Mouse (Mus musculus): ENCODE measurements around the gene Kctd11. TPM values are rescaled to one million over a fixed set of nuclear protein-coding genes. Genes with fewer than 3 reads are reported as not detected.
A peak's percentile ranks its signal among the peaks of the same experiment; 100 is the strongest.

Kctd11 gene
- total RNA-seq, 1 experiment, result 5.4 TPM

GRCm38 (mm10) chr11:69846198-69846680 lies 35.0 kb downstream of the Kctd11 start, which contains the start of gene Plscr3:
Gene Plscr3 (plus strand): TSS chr11:69846376.
- no peaks in the 10 kb centered on the region for H3K9me3 ChIP-seq (ENCODE audit: control insufficient read depth, insufficient read depth, low read depth, low read length)
- TF ChIP-seq MAFK (IDR thresholded peaks at IDR 0.05; ENCODE audit: insufficient read depth, low read depth, low read length) (peak; percentile 57; the same call in 1 of the 2 replicates), HCFC1 (IDR thresholded peaks at IDR 0.05; ENCODE audit: borderline replicate concordance, insufficient read depth, low read length) (0 out of 2 replicates have a peak, but pooled peaks have one; percentile 11), ZC3H11A (IDR thresholded peaks at IDR 0.05; ENCODE audit: borderline replicate concordance, low read depth, low read length) (no peak), ZNF384 (IDR thresholded peaks at IDR 0.05; ENCODE audit: low read depth, low read length) (no peak), CHD2 (IDR thresholded peaks at IDR 0.05; ENCODE audit: low read depth, low read length) (no peak)
- peak; percentile 86 for DNase-seq (ENCODE audit: low read depth, low spot score)
- H3K9ac ChIP-seq (ENCODE audit: insufficient read depth, low read depth, low read length, poor library complexity, severe bottlenecking), result peak within 1 kb of the TSS; percentile 82
- peaks cover 7% of the 10 kb centered on the region; the same call in 1 of the 2 replicates for H3K36me3 ChIP-seq (ENCODE audit: control insufficient read depth, insufficient read depth, low read length, poor library complexity, severe bottlenecking)
- peaks cover 0 to 6% of the 10 kb centered on the region in 2 experiments; a peak in 2 of 4 replicates for H3K4me1 ChIP-seq (ENCODE audit: control insufficient read depth in 2 of 2, insufficient read depth in 2 of 2, low read length in 2 of 2, poor library complexity in 1 of 2)
- in situ Hi-C loops (cut with MboI; ENCODE audit: low sequenced_read_pairs in 2 of 2, unreplicated experiment in 2 of 2), result no loop called here
- H3K4me3 ChIP-seq (ENCODE audit: insufficient read depth in 1 of 2, low read depth in 1 of 2, low read length in 2 of 2, poor library complexity in 1 of 2, severe bottlenecking in 1 of 2), result peak within 1 kb of the TSS; percentile 74 to 86
- H3K27ac ChIP-seq (ENCODE audit: insufficient read depth, low read depth, low read length, poor library complexity, severe bottlenecking), result peak within 1 kb of the TSS; percentile 54

- Histone ChIP-seq H3K9ac (ENCODE audit: insufficient read depth, low read depth, low read length, poor library complexity, severe bottlenecking) (peak overlapping the region; percentile 77), H3K36me3 (ENCODE audit: control insufficient read depth, insufficient read depth, low read length, poor library complexity, severe bottlenecking) (no peaks in the 10 kb centered on the region), H3K4me1 (ENCODE audit: control insufficient read depth in 2 of 2, insufficient read depth in 2 of 2, low read length in 2 of 2, poor library complexity in 1 of 2) (peaks cover 0 to 1% of the 10 kb centered on the region in 2 experiments; a peak in 1 of 4 replicates), H3K4me3 (ENCODE audit: insufficient read depth in 1 of 2, low read depth in 1 of 2, low read length in 2 of 2, poor library complexity in 1 of 2, severe bottlenecking in 1 of 2) (peak overlapping the region; percentile 71 to 100), H3K27ac (ENCODE audit: insufficient read depth, low read depth, low read length, poor library complexity, severe bottlenecking) (peak overlapping the region; percentile 19), H3K9me3 (ENCODE audit: control insufficient read depth, insufficient read depth, low read depth, low read length) (no peaks in the 10 kb centered on the region)
- DNase-seq (ENCODE audit: low read depth, low spot score), result no peak
- no peak for TF ChIP-seq CHD2 (IDR thresholded peaks at IDR 0.05; ENCODE audit: low read depth, low read length)
- no peak for TF ChIP-seq MAFK (IDR thresholded peaks at IDR 0.05; ENCODE audit: insufficient read depth, low read depth, low read length)
- no peak for TF ChIP-seq ZC3H11A (IDR thresholded peaks at IDR 0.05; ENCODE audit: borderline replicate concordance, low read depth, low read length)
- TF ChIP-seq ZNF384 (IDR thresholded peaks at IDR 0.05; ENCODE audit: low read depth, low read length), result no peak
- TF ChIP-seq HCFC1 (IDR thresholded peaks at IDR 0.05; ENCODE audit: borderline replicate concordance, insufficient read depth, low read length), result no peak
- in situ Hi-C loops (cut with MboI; ENCODE audit: low sequenced_read_pairs in 2 of 2, unreplicated experiment in 2 of 2), result no loop called here
These were observed 42.5 kb downstream of the Kctd11 start for GRCm38 (mm10) chr11:69838714-69839104.

- Histone ChIP-seq H3K4me1 (ENCODE audit: control insufficient read depth in 2 of 2, insufficient read depth in 2 of 2, low read length in 2 of 2, poor library complexity in 1 of 2) (peaks cover 0 to 1% of the 10 kb centered on the region in 2 experiments; a peak in 1 of 4 replicates), H3K4me3 (ENCODE audit: insufficient read depth in 1 of 2, low read depth in 1 of 2, low read length in 2 of 2, poor library complexity in 1 of 2, severe bottlenecking in 1 of 2) (peak within 1 kb of the TSS; percentile 85 to 100)
These were observed 43.1 kb downstream of the Kctd11 start, which contains the start of gene Tmem256 for GRCm38 (mm10) chr11:69837952-69838713. Gene Tmem256 (plus strand): TSS chr11:69838514.

DNA sequence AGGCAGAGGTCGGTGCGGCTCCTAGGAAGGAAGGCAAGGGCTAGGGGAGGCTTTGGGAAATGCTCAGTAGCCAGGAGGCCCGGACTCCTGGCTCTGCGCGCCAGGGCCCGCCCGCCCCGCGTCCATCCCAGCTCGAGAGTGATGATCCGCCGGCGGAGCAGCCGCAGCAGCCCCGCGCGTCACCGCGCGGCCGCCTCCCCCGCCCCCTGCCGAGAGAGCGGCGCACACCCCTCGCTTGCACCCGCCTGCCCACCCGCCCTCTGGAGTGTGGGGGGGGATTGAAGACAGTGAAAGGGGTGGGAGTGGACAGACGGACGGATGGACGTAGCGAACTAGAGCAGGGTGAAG lies 43.6 kb downstream of the Kctd11 start, which contains the start of gene Nlgn2:
Gene Nlgn2 (minus strand): TSS at position 181 of the 348 bp plus-strand sequence.
- Histone ChIP-seq H3K4me1 (ENCODE audit: control insufficient read depth in 2 of 2, insufficient read depth in 2 of 2, low read length in 2 of 2, poor library complexity in 1 of 2) (peaks cover 0 to 1% of the 10 kb centered on the region in 2 experiments; a peak in 1 of 4 replicates), H3K27ac (ENCODE audit: insufficient read depth, low read depth, low read length, poor library complexity, severe bottlenecking) (peak within 1 kb of the TSS; percentile 19), H3K9ac (ENCODE audit: insufficient read depth, low read depth, low read length, poor library complexity, severe bottlenecking) (peak within 1 kb of the TSS; percentile 77), H3K9me3 (ENCODE audit: control insufficient read depth, insufficient read depth, low read depth, low read length) (no peaks in the 10 kb centered on the region), H3K36me3 (ENCODE audit: control insufficient read depth, insufficient read depth, low read length, poor library complexity, severe bottlenecking) (no peaks in the 10 kb centered on the region), H3K4me3 (ENCODE audit: insufficient read depth in 1 of 2, low read depth in 1 of 2, low read length in 2 of 2, poor library complexity in 1 of 2, severe bottlenecking in 1 of 2) (peak within 1 kb of the TSS; percentile 85 to 100)
- no peak for DNase-seq (ENCODE audit: low read depth, low spot score)
- TF ChIP-seq MAFK (IDR thresholded peaks at IDR 0.05; ENCODE audit: insufficient read depth, low read depth, low read length) (no peak), HCFC1 (IDR thresholded peaks at IDR 0.05; ENCODE audit: borderline replicate concordance, insufficient read depth, low read length) (no peak), CHD2 (IDR thresholded peaks at IDR 0.05; ENCODE audit: low read depth, low read length) (no peak), ZNF384 (IDR thresholded peaks at IDR 0.05; ENCODE audit: low read depth, low read length) (no peak), ZC3H11A (IDR thresholded peaks at IDR 0.05; ENCODE audit: borderline replicate concordance, low read depth, low read length) (no peak)
- in situ Hi-C loops (cut with MboI; ENCODE audit: low sequenced_read_pairs in 2 of 2, unreplicated experiment in 2 of 2), result no loop called here

More at GRCm38 (mm10) chr11:69837952-69838713, 43.1 kb downstream of the Kctd11 start, which contains the start of gene Tmem256:
- H3K27ac ChIP-seq (ENCODE audit: insufficient read depth, low read depth, low read length, poor library complexity, severe bottlenecking), result peak within 1 kb of the TSS; percentile 19
- TF ChIP-seq CHD2 (IDR thresholded peaks at IDR 0.05; ENCODE audit: low read depth, low read length) (peak; percentile 85), ZC3H11A (IDR thresholded peaks at IDR 0.05; ENCODE audit: borderline replicate concordance, low read depth, low read length) (no peak), MAFK (IDR thresholded peaks at IDR 0.05; ENCODE audit: insufficient read depth, low read depth, low read length) (0 out of 2 replicates have a peak, but pooled peaks have one; percentile 37)
- in situ Hi-C loops (cut with MboI; ENCODE audit: low sequenced_read_pairs in 2 of 2, unreplicated experiment in 2 of 2), result no loop called here
- H3K9ac ChIP-seq (ENCODE audit: insufficient read depth, low read depth, low read length, poor library complexity, severe bottlenecking), result peak within 1 kb of the TSS; percentile 77
- H3K9me3 ChIP-seq (ENCODE audit: control insufficient read depth, insufficient read depth, low read depth, low read length), result no peaks in the 10 kb centered on the region
- peak; percentile 99 for DNase-seq (ENCODE audit: low read depth, low spot score)
- no peaks in the 10 kb centered on the region for H3K36me3 ChIP-seq (ENCODE audit: control insufficient read depth, insufficient read depth, low read length, poor library complexity, severe bottlenecking)

Measured in ES-E14 (cell line).